Mouse (Mus musculus) hindbrain, embryonic 11.5 days (tissue): ENCODE measurements at regions not wholly inside any gene's neighbourhood (a gene's known extent, or its start where the extent isn't known, plus 50 kb on each side); places are given as distances from the start of the nearest gene placed in this dataset.

Experiments
- ATAC-seq: fragments of 200-750 bp; cut with Nextera tagmentation; 2 replicates; pipeline ENCODE4 v1.8.0; 2017; ENCODE audit warnings: mild to moderate bottlenecking, moderate TSS enrichment, moderate library complexity; ENCODE audit not compliant: low FRiP score
- DNase-seq: peaks from one replicate; pipeline ENCODE4 v3.0.0-alpha.2; 2015; ENCODE audit warnings: low spot score
- H3K27ac ChIP-seq: fragments of 300-500 bp; sonication (generic); 2 replicates; pipeline ENCODE4 v1.5.1; 2014; ENCODE audit warnings: mild to moderate bottlenecking, low read depth, low read length
- H3K27me3 ChIP-seq: fragments of 300-500 bp; sonication (generic); 2 replicates; pipeline ENCODE4 v1.6.1; 2014; ENCODE audit warnings: mild to moderate bottlenecking, low read length, moderate library complexity, mixed read lengths; ENCODE audit not compliant: control insufficient read depth, insufficient read depth
- H3K36me3 ChIP-seq: fragments of 300-500 bp; sonication (generic); 2 replicates; pipeline ENCODE4 v1.6.1; 2014; ENCODE audit warnings: mild to moderate bottlenecking, low read length, moderate library complexity, mixed read lengths; ENCODE audit not compliant: control insufficient read depth, insufficient read depth
- H3K4me1 ChIP-seq: fragments of 300-500 bp; sonication (generic); replicated peaks from 2 replicates; pipeline ENCODE4 v1.6.1; 2014; ENCODE audit warnings: low read length, mixed read lengths; ENCODE audit not compliant: control insufficient read depth, insufficient read depth
- H3K4me2 ChIP-seq: fragments of 300-500 bp; sonication (generic); replicated peaks from 2 replicates; pipeline ENCODE4 v1.6.1; 2014; ENCODE audit warnings: mild to moderate bottlenecking, low read depth, low read length
- H3K4me3 ChIP-seq: fragments of 300-500 bp; sonication (generic); 2 replicates; pipeline ENCODE4 v1.5.1; 2014; ENCODE audit warnings: low read depth, low read length
- H3K9ac ChIP-seq: fragments of 300-500 bp; sonication (generic); 2 replicates; pipeline ENCODE4 v1.6.1; 2014; ENCODE audit warnings: low read depth, low read length
- H3K9me3 ChIP-seq: fragments of 300-500 bp; sonication (generic); 2 replicates; pipeline ENCODE4 v1.6.1; 2016; ENCODE audit warnings: low read length; ENCODE audit not compliant: control insufficient read depth
- WGBS: fragments of 180-500 bp; shearing (Covaris S2); extraction: QIAGEN DNeasy Blood & Tissue Kit; methylation state at CpG from one replicate; pipeline ENCODE4 v1.1.7; 2014; 5-methylcytosine and 5-hydroxymethylcytosine counted together

GRCm38 (mm10) chr3:125155319-125155718 is 248.6 kb upstream of the Ndst4 start:
- Histone ChIP-seq H3K9ac (no peak overlapping the region), H3K4me1 (no peaks in the 10 kb centered on the region), H3K4me2 (no peak overlapping the region), H3K36me3 (no peaks in the 10 kb centered on the region), H3K27me3 (no peaks in the 10 kb centered on the region), H3K9me3 (no peaks in the 10 kb centered on the region), H3K4me3 (no peak overlapping the region), H3K27ac (no peak overlapping the region)
- DNase-seq = no peak
- ATAC-seq = no peak
- 64% methylated on average over 1 of the region's 1 CpGs for WGBS

- WGBS = 91% methylated on average over 5 of the region's 5 CpGs
- H3K27ac ChIP-seq = no peak overlapping the region
- H3K27me3 ChIP-seq = no peaks in the 10 kb centered on the region
- no peak for ATAC-seq
- no peak for DNase-seq
- H3K4me2 ChIP-seq = no peak overlapping the region
- H3K9me3 ChIP-seq = no peaks in the 10 kb centered on the region
- H3K4me1 ChIP-seq = no peaks in the 10 kb centered on the region
- no peak overlapping the region for H3K4me3 ChIP-seq
- H3K36me3 ChIP-seq = no peaks in the 10 kb centered on the region
- H3K9ac ChIP-seq = no peak overlapping the region
These were observed 244.1 kb upstream of the Ndst4 start for GRCm38 (mm10) chr3:125159763-125160162.

- DNase-seq = no peak
- ATAC-seq = peak; percentile 62; the same call in 1 of the 2 replicates
- no peaks in the 10 kb centered on the region for H3K27me3 ChIP-seq
- no peak overlapping the region for H3K27ac ChIP-seq
- no peaks in the 10 kb centered on the region for H3K36me3 ChIP-seq
- no peak overlapping the region for H3K4me3 ChIP-seq
- no peaks in the 10 kb centered on the region for H3K9me3 ChIP-seq
- H3K9ac ChIP-seq = no peak overlapping the region
- no peaks in the 10 kb centered on the region for H3K4me1 ChIP-seq
- no peak overlapping the region for H3K4me2 ChIP-seq
These were observed 213.3 kb upstream of the Ndst4 start for GRCm38 (mm10) chr3:125190571-125190970.

GRCm38 (mm10) chr3:125220913-125221312 is 183.0 kb upstream of the Ndst4 start:
- H3K9me3 ChIP-seq = no peaks in the 10 kb centered on the region
- 85% methylated on average over 2 of the region's 2 CpGs for WGBS
- H3K4me2 ChIP-seq = no peak overlapping the region
- no peaks in the 10 kb centered on the region for H3K4me1 ChIP-seq
- no peaks in the 10 kb centered on the region for H3K36me3 ChIP-seq
- no peak; the same call in 1 of the 2 replicates for ATAC-seq
- no peaks in the 10 kb centered on the region for H3K27me3 ChIP-seq
- H3K9ac ChIP-seq = no peak overlapping the region
- no peak overlapping the region for H3K4me3 ChIP-seq
- DNase-seq = no peak
- no peak overlapping the region for H3K27ac ChIP-seq

GRCm38 (mm10) chr3:125251124-125251523 is 152.8 kb upstream of the Ndst4 start:
- ATAC-seq = no peak

GRCm38 (mm10) chr3:125260909-125261308 is 143.0 kb upstream of the Ndst4 start:
- ATAC-seq = peak; percentile 53; the same call in 1 of the 2 replicates
- WGBS = 67% methylated on average over 2 of the region's 2 CpGs
- Histone ChIP-seq H3K36me3 (no peaks in the 10 kb centered on the region), H3K27ac (no peak overlapping the region), H3K4me1 (no peaks in the 10 kb centered on the region), H3K4me3 (no peak overlapping the region), H3K9ac (no peak overlapping the region), H3K27me3 (no peaks in the 10 kb centered on the region), H3K9me3 (no peaks in the 10 kb centered on the region), H3K4me2 (no peak overlapping the region)
- DNase-seq = peak; percentile 12

More at GRCm38 (mm10) chr3:125251124-125251523, 152.8 kb upstream of the Ndst4 start:
- Histone ChIP-seq H3K4me1 (no peaks in the 10 kb centered on the region), H3K4me2 (no peak overlapping the region), H3K9me3 (no peaks in the 10 kb centered on the region), H3K9ac (no peak overlapping the region), H3K27ac (no peak overlapping the region), H3K36me3 (no peaks in the 10 kb centered on the region), H3K4me3 (no peak overlapping the region), H3K27me3 (no peaks in the 10 kb centered on the region)
- 89% methylated on average over 3 of the region's 3 CpGs for WGBS
- no peak for DNase-seq

- no peak overlapping the region for H3K4me2 ChIP-seq
- no peak overlapping the region for H3K27ac ChIP-seq
- no peaks in the 10 kb centered on the region for H3K9me3 ChIP-seq
- DNase-seq (no peak), ATAC-seq (peak; percentile 23; the same call in 1 of the 2 replicates)
- H3K27me3 ChIP-seq = no peaks in the 10 kb centered on the region
- H3K4me3 ChIP-seq = no peak overlapping the region
- no peaks in the 10 kb centered on the region for H3K4me1 ChIP-seq
- no peaks in the 10 kb centered on the region for H3K36me3 ChIP-seq
- 67% methylated on average over 5 of the region's 5 CpGs for WGBS
- no peak overlapping the region for H3K9ac ChIP-seq
These were observed 133.2 kb upstream of the Ndst4 start for GRCm38 (mm10) chr3:125270695-125271094.

GRCm38 (mm10) chr3:125271215-125271614 is 132.7 kb upstream of the Ndst4 start:
- Histone ChIP-seq H3K9me3 (no peaks in the 10 kb centered on the region), H3K27me3 (no peaks in the 10 kb centered on the region), H3K4me2 (no peak overlapping the region), H3K4me3 (no peak overlapping the region), H3K4me1 (no peaks in the 10 kb centered on the region), H3K27ac (no peak overlapping the region), H3K36me3 (no peaks in the 10 kb centered on the region), H3K9ac (no peak overlapping the region)
- ATAC-seq (peak; percentile 82), DNase-seq (peak; percentile 32)
- 11% methylated on average over 2 of the region's 2 CpGs for WGBS

- ATAC-seq = no peak
- Histone ChIP-seq H3K36me3 (no peaks in the 10 kb centered on the region), H3K4me1 (no peaks in the 10 kb centered on the region), H3K9me3 (no peaks in the 10 kb centered on the region), H3K4me3 (no peak overlapping the region), H3K4me2 (no peak overlapping the region), H3K9ac (no peak overlapping the region), H3K27me3 (no peaks in the 10 kb centered on the region), H3K27ac (no peak overlapping the region)
- DNase-seq = no peak
These were observed 125.3 kb upstream of the Ndst4 start for GRCm38 (mm10) chr3:125278605-125279004.
